In the genomic region with DNA sequence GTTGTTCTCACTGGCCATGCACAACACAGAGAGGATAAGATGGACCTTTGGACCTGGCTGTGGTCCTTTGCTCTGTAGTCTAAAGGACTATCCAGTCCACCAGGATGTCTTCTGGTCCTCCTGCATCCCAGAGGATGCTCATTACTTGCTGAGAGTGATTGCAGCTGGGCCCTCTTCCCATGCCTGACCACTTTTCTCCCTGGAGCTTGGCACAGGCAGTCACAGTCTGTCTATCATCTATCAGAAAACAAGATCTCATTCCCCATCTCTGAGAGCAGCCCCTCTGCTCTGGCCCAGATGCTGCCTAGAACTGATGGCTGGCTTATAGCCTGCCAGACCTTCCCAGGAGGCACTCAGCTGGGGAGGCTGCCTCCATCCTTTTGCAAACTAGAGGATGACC, we compare ENCODE assay signal across 10 mouse cellular contexts.
DNase-seq lines count a peak whose midpoint lies in the region; ATAC-seq and TF ChIP-seq lines count a peak whose summit lies in the region.
"Had no signal": no experiment of that assay in that cellular context is flagged by ENCODE, and none has a peak within 500 bp of the region (broad histone marks: within the 10 kb centered on the region; RNA-seq: fewer than 3 reads in every experiment).

No protein-coding gene starts in this region.

- no peaks in the 10 kb centered on the region for H3K36me3 ChIP-seq in forebrain, embryonic 13.5 days (ENCODE audit: poor library complexity, severe bottlenecking)
- H3K36me3 ChIP-seq in limb, embryonic 10.5 days: no peaks in the 10 kb centered on the region

- peak overlapping the region; percentile 54 for H3K4me2 ChIP-seq in forebrain, embryonic 13.5 days

- no peaks in the 10 kb centered on the region for H3K9me3 ChIP-seq in forebrain, embryonic 13.5 days (replicated peaks)
- no peaks in the 10 kb centered on the region for H3K9me3 ChIP-seq in limb, embryonic 10.5 days (replicated peaks)

- TF ChIP-seq CTCF in left cerebral cortex, adult 2 months (IDR thresholded peaks at IDR 0.05): no peak
- TF ChIP-seq CTCF in olfactory bulb, adult 2 months (IDR thresholded peaks at IDR 0.05; ENCODE audit: insufficient read depth, low read depth, low read length): no peak

- H3K27me3 ChIP-seq in forebrain, embryonic 13.5 days: no peaks in the 10 kb centered on the region
- H3K27me3 ChIP-seq in limb, embryonic 10.5 days (ENCODE audit: low read depth, poor library complexity, severe bottlenecking): peaks cover 67% of the 10 kb centered on the region

- intact Hi-C loops in left cerebral cortex, adult 2 months (cut with DNase I): no loop called here
- intact Hi-C loops in left cerebral cortex, postnatal 25 days (cut with DNase I): no loop called here

- H3K4me3 ChIP-seq in left cerebral cortex, adult 2 months: no peak overlapping the region
- H3K4me3 ChIP-seq in forebrain, embryonic 13.5 days: no peak overlapping the region
- H3K4me3 ChIP-seq in limb, embryonic 10.5 days: no peak overlapping the region; the same call in 1 of the 2 replicates
- no peak overlapping the region for H3K4me3 ChIP-seq in olfactory bulb, adult 2 months (ENCODE audit: insufficient read depth, low read depth, low read length)

- H3K4me1 ChIP-seq in forebrain, embryonic 13.5 days: peaks cover 65% of the 10 kb centered on the region
- H3K4me1 ChIP-seq in limb, embryonic 10.5 days: peaks cover 21% of the 10 kb centered on the region
- peaks cover 63% of the 10 kb centered on the region for H3K4me1 ChIP-seq in olfactory bulb, adult 2 months (ENCODE audit: control insufficient read depth, insufficient read depth, low read length)

- H3K9ac ChIP-seq in forebrain, embryonic 13.5 days: no peak overlapping the region

- no peak for TF ChIP-seq POLR2A in olfactory bulb, adult 2 months (IDR thresholded peaks at IDR 0.05; ENCODE audit: insufficient read depth, low read depth, low read length)

- peak overlapping the region; percentile 7 for H3K27ac ChIP-seq in left cerebral cortex, adult 2 months
- peak overlapping the region; percentile 85 for H3K27ac ChIP-seq in forebrain, embryonic 13.5 days
- peak overlapping the region; percentile 12; the same call in 1 of the 2 replicates for H3K27ac ChIP-seq in limb, embryonic 10.5 days
- peak overlapping the region; percentile 23; the same call in 1 of the 2 replicates for H3K27ac ChIP-seq in olfactory bulb, adult 2 months (ENCODE audit: insufficient read depth, low read depth, low read length)

- ATAC-seq in forebrain, embryonic 13.5 days: peak; percentile 44
- ATAC-seq in megakaryocyte, adult 5-6 weeks (ENCODE audit: poor library complexity, severe bottlenecking): no peak

- DNase-seq in left cerebral cortex, adult 2 months (ENCODE audit: extremely low spot score in 1 of 2, low spot score in 2 of 2): no peak
- no peak for DNase-seq in left cerebral cortex, postnatal 25 days (ENCODE audit: low spot score in 2 of 2)
- no peak for DNase-seq in limb, embryonic 10.5 days (ENCODE audit: low spot score)
- DNase-seq in right cerebral cortex, postnatal 25 days: no peak
- no peak for DNase-seq in frontal cortex, postnatal 36 days (ENCODE audit: low spot score in 2 of 2)
- DNase-seq: cerebellum, adult 9-10 months; kidney, adult 9 months had no signal

Comparison
In these comparisons a context has a peak if more than half of its experiments do, and no peak if none do; other contexts are left out.
1. H3K27ac ChIP-seq: peak in every context shown above with its lines; median percentile 85 in forebrain, embryonic 13.5 days; 23 in olfactory bulb, adult 2 months; 12 in limb, embryonic 10.5 days; 7 in left cerebral cortex, adult 2 months.